Mouse (Mus musculus): Measurements from ENCODE around the gene Dnajc11. TPM values are rescaled to one million over a fixed set of nuclear protein-coding genes. Genes with fewer than 3 reads are reported as not detected.

Dnajc11 gene
- total and polyA plus RNA-seq, 2 experiments from 2014 or later = 75.9 to 88.5 TPM

GRCm38 (mm10) chr4:151994228-151995171 is 61.0 kb downstream of the Dnajc11 start:
- Histone ChIP-seq H3K4me3 (ENCODE audit: low read depth, low read length) (peak overlapping the region; percentile 97), H3K4me2 (ENCODE audit: low read depth, low read length, poor library complexity, severe bottlenecking) (peak overlapping the region; percentile 97), H3K27ac (ENCODE audit: low read depth, low read length) (no peak overlapping the region), H3K9ac (replicated peaks; ENCODE audit: low read length, poor library complexity, severe bottlenecking) (peak overlapping the region; percentile 87), H3K36me3 (ENCODE audit: insufficient read depth, low read length) (peaks cover 22% of the 10 kb centered on the region), H3K27me3 (ENCODE audit: insufficient read depth, low read length) (no peaks in the 10 kb centered on the region), H3K9me3 (ENCODE audit: low read length) (no peaks in the 10 kb centered on the region), H3K4me1 (ENCODE audit: insufficient read depth, low read length) (peaks cover 10% of the 10 kb centered on the region; the same call in 1 of the 2 replicates)
- no peak for ATAC-seq (ENCODE audit: low FRiP score)
- WGBS = 1% methylated on average over 57 of the region's 61 CpGs
- no peak for TF ChIP-seq CTCF (IDR thresholded peaks at IDR 0.05)
- no peak for DNase-seq (ENCODE audit: low spot score)

GRCm38 (mm10) chr4:151995371-151996172 is 62.1 kb downstream of the Dnajc11 start:
- Histone ChIP-seq H3K27me3 (ENCODE audit: insufficient read depth, low read length) (no peaks in the 10 kb centered on the region), H3K4me2 (ENCODE audit: low read depth, low read length, poor library complexity, severe bottlenecking) (peak overlapping the region; percentile 97), H3K27ac (ENCODE audit: low read depth, low read length) (peak overlapping the region; percentile 55), H3K4me3 (ENCODE audit: low read depth, low read length) (peak overlapping the region; percentile 97), H3K9ac (replicated peaks; ENCODE audit: low read length, poor library complexity, severe bottlenecking) (peak overlapping the region; percentile 87), H3K36me3 (ENCODE audit: insufficient read depth, low read length) (peaks cover 20% of the 10 kb centered on the region), H3K9me3 (ENCODE audit: low read length) (no peaks in the 10 kb centered on the region), H3K4me1 (ENCODE audit: insufficient read depth, low read length) (peaks cover 10% of the 10 kb centered on the region; the same call in 1 of the 2 replicates)
- no peak for DNase-seq (ENCODE audit: low spot score)
- WGBS = 2% methylated on average over 64 of the region's 111 CpGs
- ATAC-seq (ENCODE audit: low FRiP score) = peak; percentile 42
- no peak for TF ChIP-seq CTCF (IDR thresholded peaks at IDR 0.05)

- peak within 1 kb of the TSS; percentile 87 for H3K9ac ChIP-seq (replicated peaks; ENCODE audit: low read length, poor library complexity, severe bottlenecking)
- under 1% methylated on average over 56 of the region's 94 CpGs for WGBS
- peak within 1 kb of the TSS; percentile 97 for H3K4me3 ChIP-seq (ENCODE audit: low read depth, low read length)
- no peaks in the 10 kb centered on the region for H3K9me3 ChIP-seq (ENCODE audit: low read length)
- H3K4me2 ChIP-seq (ENCODE audit: low read depth, low read length, poor library complexity, severe bottlenecking) = peak within 1 kb of the TSS; percentile 97
- peak within 1 kb of the TSS; percentile 77 for H3K27ac ChIP-seq (ENCODE audit: low read depth, low read length)
- no peaks in the 10 kb centered on the region for H3K27me3 ChIP-seq (ENCODE audit: insufficient read depth, low read length)
- TF ChIP-seq CTCF (IDR thresholded peaks at IDR 0.05) = no peak
- peak; percentile 97 for ATAC-seq (ENCODE audit: low FRiP score)
- peaks cover 12% of the 10 kb centered on the region for H3K36me3 ChIP-seq (ENCODE audit: insufficient read depth, low read length)
- DNase-seq (ENCODE audit: low spot score) = peak; percentile 100
- peaks cover 10% of the 10 kb centered on the region; the same call in 1 of the 2 replicates for H3K4me1 ChIP-seq (ENCODE audit: insufficient read depth, low read length)
These were observed 62.9 kb downstream of the Dnajc11 start, which contains the start of gene Phf13 for GRCm38 (mm10) chr4:151996173-151996950. TSS of gene Phf13 (minus strand) at chr4:151996258.

GRCm38 (mm10) chr4:151996951-151997222 is 63.4 kb downstream of the Dnajc11 start:
- H3K4me1 ChIP-seq (ENCODE audit: insufficient read depth, low read length) = peaks cover 10% of the 10 kb centered on the region; the same call in 1 of the 2 replicates
- peaks cover 7% of the 10 kb centered on the region for H3K36me3 ChIP-seq (ENCODE audit: insufficient read depth, low read length)
- no peak for DNase-seq (ENCODE audit: low spot score)
- no peaks in the 10 kb centered on the region for H3K9me3 ChIP-seq (ENCODE audit: low read length)
- no peak for ATAC-seq (ENCODE audit: low FRiP score)
- H3K4me3 ChIP-seq (ENCODE audit: low read depth, low read length) = peak overlapping the region; percentile 97
- TF ChIP-seq CTCF (IDR thresholded peaks at IDR 0.05) = no peak
- H3K27ac ChIP-seq (ENCODE audit: low read depth, low read length) = peak overlapping the region; percentile 77
- H3K9ac ChIP-seq (replicated peaks; ENCODE audit: low read length, poor library complexity, severe bottlenecking) = peak overlapping the region; percentile 71
- 3% methylated on average over 13 of the region's 13 CpGs for WGBS
- no peaks in the 10 kb centered on the region for H3K27me3 ChIP-seq (ENCODE audit: insufficient read depth, low read length)
- peak overlapping the region; percentile 55 for H3K4me2 ChIP-seq (ENCODE audit: low read depth, low read length, poor library complexity, severe bottlenecking)

- H3K9me3 ChIP-seq (ENCODE audit: low read length) = no peaks in the 10 kb centered on the region
- peaks cover 10% of the 10 kb centered on the region; the same call in 1 of the 2 replicates for H3K4me1 ChIP-seq (ENCODE audit: insufficient read depth, low read length)
- no peak overlapping the region for H3K27ac ChIP-seq (ENCODE audit: low read depth, low read length)
- WGBS = 69% methylated on average over 3 of the region's 3 CpGs
- TF ChIP-seq CTCF (IDR thresholded peaks at IDR 0.05) = no peak
- DNase-seq (ENCODE audit: low spot score) (no peak), ATAC-seq (ENCODE audit: low FRiP score) (no peak)
- H3K4me3 ChIP-seq (ENCODE audit: low read depth, low read length) = no peak overlapping the region
- H3K4me2 ChIP-seq (ENCODE audit: low read depth, low read length, poor library complexity, severe bottlenecking) = no peak overlapping the region
- H3K36me3 ChIP-seq (ENCODE audit: insufficient read depth, low read length) = no peaks in the 10 kb centered on the region
- no peaks in the 10 kb centered on the region for H3K27me3 ChIP-seq (ENCODE audit: insufficient read depth, low read length)
- H3K9ac ChIP-seq (replicated peaks; ENCODE audit: low read length, poor library complexity, severe bottlenecking) = no peak overlapping the region
These were observed 64.2 kb downstream of the Dnajc11 start for GRCm38 (mm10) chr4:151997701-151998100.
